8 mouse cellular contexts compared by ENCODE assay signal in genomic region chr4:135972556-135972906, GRCm38 (mm10). TPM values are rescaled to one million over a fixed set of nuclear protein-coding genes. Genes with fewer than 3 reads are reported as not detected.
A peak's percentile ranks its signal among the peaks of the same experiment; 100 is the strongest.
DNase-seq lines count a peak whose midpoint lies in the region; ATAC-seq lines count a peak whose summit lies in the region.

TSS of gene Lypla2 (minus strand) at chr4:135972626.

- WGBS in intestine, embryonic 14.5 days, result 2% methylated on average over 19 of the region's 19 CpGs

- no peaks in the 10 kb centered on the region for H3K27me3 ChIP-seq in intestine, embryonic 14.5 days (replicated peaks; ENCODE audit: control insufficient read depth, insufficient read depth, low read length)

- peak; percentile 92 to 96 for DNase-seq in adrenal gland, adult (ENCODE audit: inconsistent age in 2 of 2, low spot score in 1 of 2)
- peak; percentile 88 for DNase-seq in embryo, embryonic 10.5 days (ENCODE audit: low spot score)
- peak; percentile 88 for DNase-seq in gastrocnemius, postnatal 25 days
- DNase-seq in intestine, embryonic 14.5 days (ENCODE audit: low spot score), result peak; percentile 87
- peak; percentile 89 to 94 for DNase-seq in left cerebral cortex, postnatal 25 days (ENCODE audit: low spot score in 2 of 2)
- DNase-seq in mesoderm, embryonic 11.5 days (ENCODE audit: low read depth, low spot score), result peak; percentile 74
- peak; percentile 84 to 89 for DNase-seq in right cerebral cortex, postnatal 36 days (ENCODE audit: low spot score in 2 of 2)
- DNase-seq in yolk sac, embryonic 10.5 days (ENCODE audit: low spot score), result peak; percentile 85

- peaks cover 58% of the 10 kb centered on the region for H3K36me3 ChIP-seq in intestine, embryonic 14.5 days (ENCODE audit: control insufficient read depth, insufficient read depth, low read length)

- peak within 1 kb of the TSS; percentile 85 for H3K9ac ChIP-seq in intestine, embryonic 14.5 days (ENCODE audit: low read length)

- peak within 1 kb of the TSS; percentile 79 for H3K4me2 ChIP-seq in intestine, embryonic 14.5 days (ENCODE audit: low read length)

- H3K4me3 ChIP-seq in intestine, embryonic 14.5 days (ENCODE audit: low read depth, low read length), result peak within 1 kb of the TSS; percentile 99

- H3K4me1 ChIP-seq in intestine, embryonic 14.5 days (replicated peaks; ENCODE audit: control insufficient read depth, insufficient read depth, low read length), result peaks cover 14% of the 10 kb centered on the region

- ATAC-seq in intestine, embryonic 14.5 days (replicated peaks; ENCODE audit: low FRiP score, low TSS enrichment, low read depth), result peak; percentile 78

- H3K27ac ChIP-seq in intestine, embryonic 14.5 days (ENCODE audit: low read depth), result peak within 1 kb of the TSS; percentile 33; the same call in 1 of the 2 replicates

- no peaks in the 10 kb centered on the region for H3K9me3 ChIP-seq in intestine, embryonic 14.5 days (ENCODE audit: control insufficient read depth, low read length)

- intact Hi-C loops in left cerebral cortex, postnatal 25 days (cut with DNase I), result loop anchor here (1.0 kb wide), 1 partner anchor 9 kb away; the partner anchor contains the start of gene Gale

RNA-seq across cellular contexts. Expression of gene Lypla2, which starts in this region (rescaled TPM):
- 10 to 100 TPM; 25.3 to 30.7 TPM for total RNA-seq in gastrocnemius, postnatal 25 days (2021)
- 109 and 111 TPM in 2 replicates for polyA plus RNA-seq in intestine, embryonic 14.5 days (2014; fragmentation: Nextera tagmentation; extraction: Ambion mirVana)
- total RNA-seq in left cerebral cortex, postnatal 25 days (2021), result 10 to 100 TPM; 87.0 to 88.6 TPM

Comparison
In these comparisons a context has a peak if more than half of its experiments do, and no peak if none do; other contexts are left out.
1. Peak in every context shown above with its lines: DNase-seq, ATAC-seq, H3K4me3 ChIP-seq and H3K27ac ChIP-seq.